Mouse (Mus musculus) ES-Bruce4 (cell line): ENCODE results near the gene Klrd1. TPM values are rescaled to one million over a fixed set of nuclear protein-coding genes. Genes with fewer than 3 reads are reported as not detected.

Experiments used
- polyA plus RNA-seq: library from polyadenylated mRNA; stranded (reverse); fragments of >200 nt; gene quantifications from 2 replicates; pipeline ENCODE4 v1.2.4, GENCODE M21; 2011; ENCODE audit warnings: low read depth; ENCODE audit not compliant: missing spikeins, insufficient read depth, insufficient read length

The Klrd1 gene
- polyA plus RNA-seq, 1 experiment, result not detected

Other genes starting within 250 kb of the Klrd1 start
- not detected in 2 replicates for gene Clec12a, start 249.1 kb upstream of the Klrd1 start, polyA plus RNA-seq
- gene Clec12b, start 205.9 kb upstream of the Klrd1 start, polyA plus RNA-seq, result not detected in 2 replicates
- not detected in 2 replicates for gene Clec1b, start 194.5 kb upstream of the Klrd1 start, polyA plus RNA-seq
- not detected in 2 replicates for gene Clec9a, start 182.9 kb upstream of the Klrd1 start, polyA plus RNA-seq
- gene Clec1a, start 139.8 kb upstream of the Klrd1 start, polyA plus RNA-seq, result not detected in 2 replicates
- 1.3 and 1.4 TPM in 2 replicates for gene Olr1, start 84.6 kb upstream of the Klrd1 start, polyA plus RNA-seq
- not detected in 2 replicates for gene Tmem52b, start 79.2 kb upstream of the Klrd1 start, polyA plus RNA-seq
- gene Gabarapl1, start 58.6 kb upstream of the Klrd1 start, polyA plus RNA-seq, result 68.1 and 75.1 TPM in 2 replicates
- not detected in 2 replicates for gene Klre1, start 13.9 kb upstream of the Klrd1 start, polyA plus RNA-seq
- not detected in 2 replicates for gene Klrk1, start 32.1 kb downstream of the Klrd1 start, polyA plus RNA-seq
- not detected in 2 replicates for gene Klrc3, start 51.6 kb downstream of the Klrd1 start, polyA plus RNA-seq
- gene Klrc2, start 68.9 kb downstream of the Klrd1 start, polyA plus RNA-seq, result not detected in 2 replicates
- gene Klrc1, start 87.2 kb downstream of the Klrd1 start, polyA plus RNA-seq, result not detected in 2 replicates
- gene Klri1, start 125.3 kb downstream of the Klrd1 start, polyA plus RNA-seq, result not detected in 2 replicates
- gene Klri2, start 148.7 kb downstream of the Klrd1 start, polyA plus RNA-seq, result not detected in 2 replicates
- gene Gm156, start 192.5 kb downstream of the Klrd1 start, polyA plus RNA-seq, result not detected in 2 replicates